Mouse (Mus musculus) hindbrain, embryonic 11.5 days (tissue): ENCODE data around the gene Ntn1. TPM values are rescaled to one million over a fixed set of nuclear protein-coding genes. Genes with fewer than 3 reads are reported as not detected.

ENCODE experiments used
- ATAC-seq: fragments of 200-750 bp; cut with Nextera tagmentation; 2 replicates; pipeline ENCODE4 v1.8.0; 2017; ENCODE audit warnings: mild to moderate bottlenecking, moderate TSS enrichment, moderate library complexity; ENCODE audit not compliant: low FRiP score
- DNase-seq: peaks from one replicate; pipeline ENCODE4 v3.0.0-alpha.2; 2015; ENCODE audit warnings: low spot score
- H3K27ac ChIP-seq: fragments of 300-500 bp; sonication (generic); 2 replicates; pipeline ENCODE4 v1.5.1; 2014; ENCODE audit warnings: mild to moderate bottlenecking, low read depth, low read length
- H3K27me3 ChIP-seq: fragments of 300-500 bp; sonication (generic); 2 replicates; pipeline ENCODE4 v1.6.1; 2014; ENCODE audit warnings: mild to moderate bottlenecking, low read length, moderate library complexity, mixed read lengths; ENCODE audit not compliant: control insufficient read depth, insufficient read depth
- H3K36me3 ChIP-seq: fragments of 300-500 bp; sonication (generic); 2 replicates; pipeline ENCODE4 v1.6.1; 2014; ENCODE audit warnings: mild to moderate bottlenecking, low read length, moderate library complexity, mixed read lengths; ENCODE audit not compliant: control insufficient read depth, insufficient read depth
- H3K4me1 ChIP-seq: fragments of 300-500 bp; sonication (generic); replicated peaks from 2 replicates; pipeline ENCODE4 v1.6.1; 2014; ENCODE audit warnings: low read length, mixed read lengths; ENCODE audit not compliant: control insufficient read depth, insufficient read depth
- H3K4me2 ChIP-seq: fragments of 300-500 bp; sonication (generic); replicated peaks from 2 replicates; pipeline ENCODE4 v1.6.1; 2014; ENCODE audit warnings: mild to moderate bottlenecking, low read depth, low read length
- H3K4me3 ChIP-seq: fragments of 300-500 bp; sonication (generic); 2 replicates; pipeline ENCODE4 v1.5.1; 2014; ENCODE audit warnings: low read depth, low read length
- H3K9ac ChIP-seq: fragments of 300-500 bp; sonication (generic); 2 replicates; pipeline ENCODE4 v1.6.1; 2014; ENCODE audit warnings: low read depth, low read length
- H3K9me3 ChIP-seq: fragments of 300-500 bp; sonication (generic); 2 replicates; pipeline ENCODE4 v1.6.1; 2016; ENCODE audit warnings: low read length; ENCODE audit not compliant: control insufficient read depth
- WGBS: fragments of 180-500 bp; shearing (Covaris S2); extraction: QIAGEN DNeasy Blood & Tissue Kit; methylation state at CpG from one replicate; pipeline ENCODE4 v1.1.7; 2014; 5-methylcytosine and 5-hydroxymethylcytosine counted together
- polyA plus RNA-seq: library from polyadenylated mRNA; unstranded; fragments of >200 nt; fragmentation: Nextera tagmentation; extraction: Ambion mirVana; gene quantifications from 2 replicates; pipeline ENCODE4 v1.2.1, GENCODE M21; 2014

Gene Ntn1
- polyA plus RNA-seq, 1 experiment from 2014 or later, result 11.9 TPM

DNA sequence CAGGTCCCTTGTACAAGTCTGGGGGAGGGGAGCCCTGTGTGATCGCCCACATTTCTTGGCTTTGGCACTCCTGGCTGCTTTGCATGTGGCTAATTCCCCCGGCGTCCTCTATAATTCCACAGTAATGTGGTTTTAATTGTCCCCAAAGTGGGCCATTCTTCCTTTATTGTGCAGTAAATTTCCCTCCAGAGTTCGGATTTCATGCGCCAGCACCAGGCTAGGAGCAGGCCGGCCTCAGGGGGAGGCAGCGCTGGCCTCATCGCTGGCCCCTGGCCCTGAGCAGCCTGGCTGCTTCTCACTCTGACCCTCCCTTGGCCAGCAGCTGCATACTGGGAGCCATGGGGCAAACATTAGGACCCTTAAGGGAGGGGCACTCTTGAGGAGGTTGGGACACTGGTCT, 110.0 kb downstream of the Ntn1 start:
- Histone ChIP-seq H3K36me3 (no peaks in the 10 kb centered on the region), H3K9me3 (no peaks in the 10 kb centered on the region), H3K9ac (no peak overlapping the region), H3K4me2 (no peak overlapping the region), H3K4me3 (no peak overlapping the region), H3K4me1 (peaks cover 6% of the 10 kb centered on the region; the same call in 1 of the 2 replicates), H3K27me3 (no peaks in the 10 kb centered on the region), H3K27ac (no peak overlapping the region)
- WGBS, result 59% methylated on average over 8 of the region's 8 CpGs
- no peak for ATAC-seq
- no peak for DNase-seq

DNA sequence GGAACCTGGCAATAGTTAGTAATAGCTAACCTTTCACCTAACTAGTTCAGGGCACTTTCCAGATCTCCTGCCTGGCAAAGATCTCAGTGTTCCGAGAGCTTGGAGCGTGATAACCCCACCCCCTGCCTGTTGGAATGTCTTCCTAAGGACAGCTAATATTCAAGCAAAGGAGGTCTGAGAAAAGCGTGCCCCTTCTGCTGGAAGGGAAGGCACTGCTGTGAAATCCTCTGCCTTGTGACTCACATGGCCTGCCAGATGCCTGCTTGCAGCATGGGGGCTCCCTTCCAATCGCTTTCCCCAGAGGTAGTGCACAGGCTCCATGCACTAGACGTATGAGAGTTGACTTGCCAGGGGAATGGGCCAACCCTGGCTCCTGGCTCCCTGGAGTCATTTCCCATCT, 113.3 kb downstream of the Ntn1 start:
- Histone ChIP-seq H3K36me3 (no peaks in the 10 kb centered on the region), H3K9ac (no peak overlapping the region), H3K4me1 (peaks cover 6% of the 10 kb centered on the region; the same call in 1 of the 2 replicates), H3K27me3 (no peaks in the 10 kb centered on the region), H3K9me3 (no peaks in the 10 kb centered on the region), H3K27ac (no peak overlapping the region), H3K4me3 (no peak overlapping the region), H3K4me2 (no peak overlapping the region)
- no peak for DNase-seq
- 71% methylated on average over 5 of the region's 5 CpGs for WGBS
- no peak for ATAC-seq

DNA sequence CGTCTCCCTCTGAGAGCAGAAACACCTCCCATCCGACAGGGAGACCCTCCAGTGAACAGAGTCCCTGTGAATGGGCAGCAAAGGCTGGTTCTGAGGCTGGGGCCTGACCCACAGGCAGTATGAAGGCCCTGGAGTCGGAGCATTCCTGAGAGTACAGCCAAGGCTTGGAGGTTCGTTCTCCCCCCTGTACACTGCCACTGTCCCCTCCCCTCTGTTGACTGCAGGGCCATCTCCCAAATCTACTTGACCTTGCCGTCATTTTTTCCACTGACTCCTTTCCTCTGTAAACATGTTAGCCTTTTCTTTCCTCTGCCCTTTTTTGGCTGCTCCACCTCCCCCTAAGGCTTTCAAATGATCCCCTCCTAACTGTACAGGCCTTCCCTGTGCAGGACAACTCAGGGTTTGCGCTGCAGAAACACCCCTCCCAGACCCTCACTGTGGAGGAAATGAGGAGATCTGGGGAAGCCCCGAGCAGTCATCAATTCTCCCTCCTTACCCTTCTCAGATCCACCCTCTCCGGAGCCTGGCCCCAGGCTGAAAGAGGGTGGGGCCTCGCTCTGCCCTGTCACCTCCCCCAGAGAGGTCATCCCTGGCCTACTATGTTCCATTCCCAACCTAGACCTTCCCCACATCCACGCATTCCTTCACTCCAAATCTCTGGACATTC, 114.3 kb downstream of the Ntn1 start:
- ATAC-seq (no peak), DNase-seq (no peak)
- H3K9me3 ChIP-seq, result no peaks in the 10 kb centered on the region
- H3K4me3 ChIP-seq, result no peak overlapping the region
- peaks cover 6% of the 10 kb centered on the region; the same call in 1 of the 2 replicates for H3K4me1 ChIP-seq
- no peaks in the 10 kb centered on the region for H3K36me3 ChIP-seq
- H3K27me3 ChIP-seq, result no peaks in the 10 kb centered on the region
- 45% methylated on average over 10 of the region's 10 CpGs for WGBS
- no peak overlapping the region for H3K9ac ChIP-seq
- no peak overlapping the region for H3K4me2 ChIP-seq
- 0 out of 2 replicates have a peak overlapping the region, but pooled peaks have one; percentile 13 for H3K27ac ChIP-seq

DNA sequence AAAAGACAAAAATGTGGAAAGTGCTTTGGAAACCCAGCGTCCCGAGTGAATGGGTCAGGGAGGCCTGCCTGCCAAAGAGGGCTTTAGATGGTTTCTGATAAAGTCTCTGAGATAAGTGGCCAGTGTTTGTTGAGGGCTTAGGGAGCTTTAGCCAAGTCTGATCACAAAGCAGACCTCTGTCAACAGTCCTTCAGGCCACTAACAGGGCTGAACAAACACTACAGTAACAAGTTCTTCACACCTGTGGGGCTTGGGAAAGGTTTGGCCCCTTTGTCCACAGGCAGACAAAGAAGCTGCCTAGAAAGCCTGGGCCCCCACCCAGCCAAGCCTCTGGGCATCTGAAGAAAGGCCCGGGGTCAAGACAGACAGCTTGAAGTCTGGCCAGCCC, 114.9 kb downstream of the Ntn1 start:
- H3K9me3 ChIP-seq, result no peaks in the 10 kb centered on the region
- peaks cover 6% of the 10 kb centered on the region; the same call in 1 of the 2 replicates for H3K4me1 ChIP-seq
- no peak overlapping the region for H3K4me2 ChIP-seq
- WGBS, result 28% methylated on average over 3 of the region's 3 CpGs
- H3K27ac ChIP-seq, result no peak overlapping the region
- no peak for DNase-seq
- ATAC-seq, result no peak
- H3K27me3 ChIP-seq, result no peaks in the 10 kb centered on the region
- no peak overlapping the region for H3K9ac ChIP-seq
- no peak overlapping the region for H3K4me3 ChIP-seq
- H3K36me3 ChIP-seq, result no peaks in the 10 kb centered on the region

DNA sequence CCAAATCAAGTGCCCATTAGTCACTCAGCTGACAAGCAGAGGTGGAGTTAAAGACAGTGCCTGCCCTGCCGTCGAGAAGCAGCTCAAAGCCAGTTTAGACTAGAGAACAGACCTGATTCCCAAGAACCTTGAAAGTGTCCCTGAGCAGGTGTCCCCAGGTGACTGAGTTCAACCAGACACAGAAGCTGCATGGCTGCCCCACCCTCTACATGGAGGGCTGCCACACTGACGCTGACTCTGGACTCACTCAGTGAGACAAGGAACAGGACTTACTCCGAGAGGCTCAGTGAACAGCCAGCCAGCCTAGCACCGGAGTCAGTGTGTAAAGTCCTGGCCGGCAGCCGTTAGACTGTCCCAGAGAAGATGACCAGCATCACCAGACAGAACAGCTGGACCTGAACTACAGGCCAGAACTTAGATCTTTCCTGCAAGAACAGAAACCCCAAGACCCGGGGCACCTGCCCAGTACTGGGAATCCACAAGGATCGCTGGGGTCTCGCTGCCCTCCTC, 120.6 kb downstream of the Ntn1 start:
- Histone ChIP-seq H3K27ac (no peak overlapping the region), H3K4me3 (no peak overlapping the region), H3K27me3 (peaks cover 2% of the 10 kb centered on the region; the same call in 1 of the 2 replicates), H3K9me3 (no peaks in the 10 kb centered on the region), H3K36me3 (no peaks in the 10 kb centered on the region), H3K9ac (no peak overlapping the region), H3K4me2 (no peak overlapping the region), H3K4me1 (peaks cover 8% of the 10 kb centered on the region)
- no peak for ATAC-seq
- WGBS, result 69% methylated on average over 10 of the region's 10 CpGs
- no peak for DNase-seq

DNA sequence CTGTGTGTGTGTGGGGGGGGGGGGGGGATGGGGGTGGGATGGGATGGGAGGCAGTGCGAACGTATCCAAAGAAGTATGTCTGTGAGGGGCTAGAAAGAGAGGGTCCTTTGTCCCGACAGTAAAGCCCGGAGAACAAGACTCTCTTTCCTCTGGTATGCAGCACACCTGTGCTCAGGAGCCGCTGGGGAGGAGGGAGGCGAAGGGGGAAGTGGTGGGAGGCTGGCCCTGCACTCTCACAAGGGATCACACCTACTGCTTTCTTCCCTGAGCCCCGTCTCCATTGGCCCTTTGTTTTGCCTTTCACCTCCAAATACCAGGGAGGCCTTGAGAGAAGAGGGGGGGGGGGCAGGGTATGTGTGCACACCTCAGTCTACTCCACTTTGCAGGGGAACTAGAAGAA, 123.7 kb downstream of the Ntn1 start:
- Histone ChIP-seq H3K4me1 (peaks cover 15% of the 10 kb centered on the region), H3K4me3 (no peak overlapping the region), H3K9ac (no peak overlapping the region), H3K4me2 (no peak overlapping the region), H3K27me3 (peaks cover 2% of the 10 kb centered on the region; the same call in 1 of the 2 replicates), H3K36me3 (no peaks in the 10 kb centered on the region), H3K9me3 (no peaks in the 10 kb centered on the region), H3K27ac (no peak overlapping the region)
- DNase-seq (no peak), ATAC-seq (no peak)
- WGBS, result 64% methylated on average over 7 of the region's 7 CpGs

DNA sequence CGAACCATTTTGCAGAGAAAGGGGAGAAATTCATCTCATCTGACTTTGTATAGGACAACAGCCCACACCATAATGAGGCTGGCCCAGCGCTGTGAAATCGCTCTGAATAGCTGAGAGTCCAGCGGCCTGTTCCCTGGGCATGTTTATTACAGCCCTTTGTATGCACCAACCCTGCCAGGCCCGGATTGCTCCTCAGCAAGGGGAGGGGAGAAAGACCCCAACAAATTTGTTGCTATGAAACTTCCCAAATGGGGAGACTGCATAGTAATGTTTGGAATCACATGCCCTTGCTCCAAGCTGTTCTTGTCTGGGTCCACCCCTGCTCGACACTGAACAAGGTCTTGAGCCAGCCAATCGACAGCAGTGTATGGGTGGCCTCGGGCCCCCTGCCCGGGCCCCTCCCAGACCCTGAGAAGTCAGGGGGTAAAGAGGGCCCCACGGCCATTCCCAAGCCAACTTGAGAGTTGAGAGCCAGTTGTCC, 126.3 kb downstream of the Ntn1 start:
- peak; percentile 77 for DNase-seq

DNA sequence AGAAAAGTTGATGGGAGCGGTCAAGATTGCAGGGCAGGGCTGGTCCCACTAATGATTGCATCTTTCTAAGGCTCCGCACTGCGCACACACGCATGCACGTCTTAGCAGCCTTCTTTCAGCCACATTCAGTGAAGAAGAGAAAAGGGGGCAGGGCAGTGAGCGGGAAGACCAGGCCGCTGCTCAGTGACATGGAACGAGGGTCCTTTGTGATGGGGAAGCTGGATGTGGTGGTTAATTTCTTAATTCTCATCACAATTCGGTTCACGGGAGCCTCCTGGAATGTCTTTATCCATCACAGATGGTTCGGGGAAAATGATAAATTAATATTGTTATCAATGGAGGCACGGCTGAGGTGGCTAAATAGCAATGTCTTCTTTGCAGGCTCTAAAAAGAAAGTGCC, 126.8 kb downstream of the Ntn1 start:
- H3K27me3 ChIP-seq, result peaks cover 2% of the 10 kb centered on the region; the same call in 1 of the 2 replicates
- ATAC-seq (peak; percentile 81), DNase-seq (peak; percentile 73)
- H3K9me3 ChIP-seq, result no peaks in the 10 kb centered on the region
- peak overlapping the region; percentile 72 for H3K27ac ChIP-seq
- 40% methylated on average over 12 of the region's 12 CpGs for WGBS
- no peaks in the 10 kb centered on the region for H3K36me3 ChIP-seq
- H3K9ac ChIP-seq, result 0 out of 2 replicates have a peak overlapping the region, but pooled peaks have one; percentile 29
- peak overlapping the region; percentile 18 for H3K4me2 ChIP-seq
- H3K4me1 ChIP-seq, result peaks cover 12% of the 10 kb centered on the region
- H3K4me3 ChIP-seq, result no peak overlapping the region

More for the DNA sequence above, 126.3 kb downstream of the Ntn1 start:
- WGBS, result 34% methylated on average over 10 of the region's 10 CpGs
- no peaks in the 10 kb centered on the region for H3K36me3 ChIP-seq
- H3K4me2 ChIP-seq, result no peak overlapping the region
- peaks cover 14% of the 10 kb centered on the region for H3K4me1 ChIP-seq
- H3K9me3 ChIP-seq, result no peaks in the 10 kb centered on the region
- H3K27ac ChIP-seq, result peak overlapping the region; percentile 72
- no peak overlapping the region for H3K4me3 ChIP-seq
- H3K9ac ChIP-seq, result no peak overlapping the region
- H3K27me3 ChIP-seq, result peaks cover 2% of the 10 kb centered on the region; the same call in 1 of the 2 replicates
- ATAC-seq, result peak; percentile 94
